Mouse (Mus musculus) lung, postnatal 10 days (tissue): ENCODE results near the gene Zdhhc24.
A peak's percentile ranks its signal among the peaks of the same experiment; 100 is the strongest.
"Not testable (repeated sequence)": the region's sequence is repeated elsewhere in the genome, so short reads cannot be mapped to it uniquely, and the experiment has no call there.

ENCODE experiments used
- DNase-seq: peaks from one replicate; pipeline ENCODE4 v3.0.0; 2021

Gene Zdhhc24

DNA sequence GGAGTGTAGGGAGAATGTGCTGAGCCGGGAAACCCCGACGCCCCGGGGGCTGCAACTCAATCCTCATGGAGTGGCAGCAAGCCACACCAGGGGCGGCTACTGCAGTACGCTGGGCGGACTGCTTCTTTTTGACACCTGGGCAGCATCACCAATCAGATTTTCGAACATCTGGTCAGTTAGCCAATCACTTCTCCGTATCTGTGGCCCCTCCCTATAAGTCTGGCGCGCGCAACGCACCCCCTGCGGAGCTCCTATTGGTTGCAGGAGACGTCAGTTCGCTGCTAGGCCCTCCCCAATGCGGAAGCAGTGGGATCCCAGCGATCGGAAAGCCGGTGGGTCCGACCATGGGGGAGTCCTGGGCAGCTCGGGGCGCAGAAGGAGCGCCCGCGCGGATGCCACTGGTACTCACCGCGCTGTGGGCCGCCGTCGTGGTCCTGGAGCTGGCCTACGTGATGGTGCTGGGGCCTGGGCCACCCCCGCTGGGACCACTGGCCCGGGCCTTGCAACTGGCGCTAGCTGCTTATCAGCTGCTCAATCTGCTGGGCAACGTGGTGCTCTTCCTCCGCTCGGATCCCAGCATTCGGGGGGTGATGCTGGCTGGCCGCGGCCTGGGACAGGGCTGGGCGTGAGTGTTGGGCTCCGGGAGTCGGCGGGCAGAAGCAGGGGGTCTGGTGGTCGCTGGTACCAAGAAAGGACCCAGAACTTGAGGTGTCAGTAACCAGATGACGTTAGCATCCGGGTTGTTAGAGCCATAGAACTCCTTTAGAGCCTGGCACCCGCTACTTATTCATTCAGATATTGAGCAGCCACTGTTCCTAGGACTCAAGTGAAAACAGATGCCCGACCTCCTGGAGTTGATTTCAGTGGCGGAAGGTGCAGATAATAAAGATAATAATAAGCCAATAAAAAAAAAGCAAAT, at the start of gene Zdhhc24:
Gene Zdhhc24, plus strand, starts transcription at position 264 of the 919 bp plus-strand sequence.
- DNase-seq: peak; percentile 97

DNA sequence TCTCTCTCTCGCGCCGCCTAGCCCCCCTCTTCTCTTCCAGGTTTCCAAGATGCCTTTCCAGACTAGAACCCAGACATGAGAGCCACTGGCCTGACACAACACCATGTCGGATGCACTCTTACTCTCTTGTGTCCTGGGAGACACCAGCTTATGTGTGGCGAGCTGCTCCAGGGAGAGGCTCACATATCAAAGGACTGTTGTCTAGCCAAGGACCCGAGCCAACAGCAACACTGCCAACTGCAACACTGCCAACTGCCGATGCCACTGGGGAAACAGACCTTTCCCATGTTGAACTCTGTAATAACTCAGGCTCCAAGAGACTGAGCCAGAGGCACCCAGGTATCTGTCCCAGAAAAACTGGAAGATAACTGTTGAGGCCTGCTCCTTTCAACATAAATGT, 49.3 kb upstream of the Zdhhc24 start:
- no peak for DNase-seq

DNA sequence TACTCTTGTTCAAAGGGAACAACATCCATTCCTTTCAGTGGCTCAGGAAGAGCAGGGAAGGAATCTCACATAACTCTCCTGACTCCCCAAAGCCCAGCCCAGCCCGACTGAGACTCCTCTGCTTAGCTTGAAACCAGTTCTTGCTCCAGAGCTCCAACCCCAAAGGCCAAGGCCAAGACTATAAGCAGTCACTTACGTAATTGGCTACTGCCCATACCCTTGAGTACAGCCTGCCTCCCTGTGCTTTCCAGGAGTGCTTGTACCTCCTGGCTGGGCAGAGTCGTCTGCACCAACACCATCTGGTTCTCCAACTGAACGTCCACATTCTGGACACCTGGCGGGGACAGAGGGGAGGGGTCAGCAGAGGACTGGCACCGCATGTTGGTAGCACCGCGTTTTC, 44.5 kb upstream of the Zdhhc24 start:
- no peak for DNase-seq

DNA sequence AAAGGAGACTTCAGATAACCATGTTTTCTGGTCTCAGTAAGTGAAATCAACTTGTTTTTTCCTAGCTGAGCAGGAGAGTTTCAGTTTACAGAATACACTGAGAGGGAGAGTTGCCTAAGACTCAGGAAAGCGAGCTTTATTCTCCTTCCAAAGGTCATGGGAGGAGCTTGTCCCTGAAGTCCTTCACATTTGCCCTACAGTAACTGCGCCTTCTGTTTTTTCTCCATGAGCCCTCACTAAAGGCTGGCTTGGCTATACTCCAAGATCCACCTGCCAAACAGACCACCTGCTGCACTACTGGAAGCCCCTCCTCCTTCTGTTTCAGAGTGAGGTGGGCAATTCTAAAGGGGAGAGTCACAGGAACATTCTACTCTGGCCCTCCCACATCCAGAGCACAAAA, 42.4 kb upstream of the Zdhhc24 start:
- no peak for DNase-seq

DNA sequence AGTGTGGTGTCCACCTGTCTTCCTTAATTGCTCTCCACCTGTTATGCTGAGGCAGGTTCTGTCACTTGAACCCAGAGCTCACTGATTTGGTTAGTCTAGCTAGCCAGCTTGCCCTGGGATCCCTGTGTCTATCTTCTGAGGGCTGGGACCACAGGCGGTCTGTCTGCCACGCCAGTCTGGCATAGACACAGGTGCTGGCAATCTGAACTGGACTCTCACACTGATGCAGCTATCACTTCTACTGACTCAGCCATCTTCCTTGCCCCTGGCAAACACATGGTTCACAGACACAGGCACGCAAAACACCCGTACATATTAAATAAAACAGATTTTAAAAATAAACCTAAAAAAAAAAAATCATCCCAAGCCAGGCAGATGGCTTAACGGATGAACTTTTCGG, 41.4 kb upstream of the Zdhhc24 start:
- no peak for DNase-seq

DNA sequence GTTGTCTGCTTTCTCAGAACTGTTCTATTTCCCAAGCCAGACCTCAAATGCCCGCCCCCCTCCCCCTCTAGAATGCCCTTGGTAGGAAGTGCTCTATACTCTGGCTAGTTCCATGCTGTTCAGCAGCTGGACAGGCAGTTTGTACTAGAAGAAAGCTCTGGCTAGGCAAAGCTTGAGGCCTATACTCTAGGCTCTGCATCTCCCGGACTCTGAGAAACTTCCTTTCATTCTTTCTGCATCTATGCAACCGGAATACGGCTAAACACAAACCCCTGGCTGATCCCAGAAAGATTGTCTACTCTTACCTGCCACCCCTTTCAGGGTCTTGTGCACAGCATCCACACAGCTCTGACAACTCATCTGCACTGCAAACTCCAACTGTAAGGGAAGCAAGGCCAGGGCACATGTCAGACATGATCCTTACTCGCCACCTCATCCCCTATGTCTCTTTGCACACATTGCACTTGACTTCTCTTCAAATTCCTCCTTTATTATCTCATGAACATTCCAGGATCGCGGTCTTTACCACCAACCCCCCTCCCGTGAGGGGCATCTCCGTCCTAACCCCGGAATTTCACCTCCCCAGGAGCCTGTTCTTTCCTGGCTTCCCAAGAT, 39.8 kb upstream of the Zdhhc24 start:
- no peak for DNase-seq

DNA sequence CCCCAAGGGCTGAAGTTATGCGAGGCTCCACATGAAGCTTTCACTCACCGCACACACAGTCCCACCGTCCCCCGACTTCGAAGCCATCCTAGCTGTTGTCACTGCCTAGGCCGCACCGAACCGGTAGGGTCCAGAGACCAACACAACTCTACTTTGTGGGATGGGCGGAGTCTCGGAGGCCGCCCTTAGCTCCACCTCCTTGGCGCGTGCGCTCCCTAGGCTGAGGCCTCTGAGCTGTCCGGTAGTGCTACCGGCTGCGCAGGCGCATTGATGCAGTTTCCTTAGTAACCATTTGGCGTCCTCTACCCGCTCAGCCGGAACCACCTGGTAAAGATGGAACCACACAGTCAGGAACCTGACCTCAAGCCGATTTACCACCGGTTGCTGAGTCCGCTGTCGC, 39.3 kb upstream of the Zdhhc24 start, which contains the start of the genes Ccs and Ccdc87:
Gene Ccs, minus strand, starts transcription at position 184 of the 400 bp plus-strand sequence.
Gene Ccdc87, plus strand, starts transcription at position 218 of the 400 bp plus-strand sequence.
- peak; percentile 98 for DNase-seq

DNA sequence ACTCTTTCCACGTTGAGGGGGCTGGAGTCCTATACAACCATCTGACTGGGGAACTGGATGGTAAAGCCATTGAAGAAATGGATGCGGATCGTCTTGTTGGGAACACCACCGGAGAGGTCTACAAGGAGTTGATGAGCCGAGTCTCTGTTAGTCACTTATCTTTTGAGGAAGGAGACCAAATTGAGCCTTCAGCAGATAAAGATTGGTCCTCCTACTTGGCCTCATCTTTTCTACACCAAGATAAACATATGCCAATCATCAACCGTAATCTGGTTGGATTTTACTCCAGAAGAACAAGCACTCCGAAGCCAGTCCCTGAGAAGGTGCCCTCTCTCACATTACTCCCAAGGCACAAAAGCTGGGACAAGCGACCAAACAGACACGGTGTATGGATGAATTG, 37.6 kb upstream of the Zdhhc24 start:
- no peak for DNase-seq

DNA sequence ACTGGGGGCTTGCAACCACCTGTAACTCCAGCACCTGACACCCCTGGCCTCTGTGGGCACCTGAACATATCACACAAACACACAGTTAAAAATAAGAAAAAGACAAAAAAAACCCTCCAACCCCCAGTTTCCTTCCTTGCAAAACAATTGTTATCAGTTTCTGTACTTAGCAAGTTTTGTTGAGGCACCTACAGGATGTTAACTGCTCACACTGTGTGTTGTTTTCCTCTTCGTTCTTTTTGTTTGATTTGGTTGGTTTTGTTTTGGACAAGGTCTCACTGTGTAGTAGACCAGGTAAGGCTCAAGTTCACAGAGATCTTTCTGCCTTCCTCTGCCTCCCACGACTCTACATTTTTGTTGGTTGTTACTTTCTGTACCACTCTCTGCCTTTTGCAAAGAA, 35.9 kb upstream of the Zdhhc24 start:
- no peak for DNase-seq

DNA sequence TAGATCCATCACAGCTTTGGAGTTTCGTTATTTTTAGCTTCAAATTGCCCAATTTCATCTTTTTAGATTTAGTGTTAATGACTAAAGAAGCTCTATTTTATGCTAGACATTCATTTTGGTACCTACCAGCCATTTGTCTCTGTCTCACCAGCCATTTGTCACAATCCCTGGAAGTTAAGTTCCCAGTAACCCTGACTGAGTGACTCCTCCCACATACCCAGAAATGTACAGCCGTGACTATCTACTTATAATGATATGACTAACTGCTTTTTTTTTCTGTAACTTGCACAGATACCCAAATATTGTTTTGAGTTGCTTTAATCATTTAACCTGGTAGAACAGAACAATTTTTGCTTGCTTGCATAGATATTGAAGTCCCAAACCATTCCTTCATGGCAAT, 32.6 kb upstream of the Zdhhc24 start:
- no peak for DNase-seq

DNA sequence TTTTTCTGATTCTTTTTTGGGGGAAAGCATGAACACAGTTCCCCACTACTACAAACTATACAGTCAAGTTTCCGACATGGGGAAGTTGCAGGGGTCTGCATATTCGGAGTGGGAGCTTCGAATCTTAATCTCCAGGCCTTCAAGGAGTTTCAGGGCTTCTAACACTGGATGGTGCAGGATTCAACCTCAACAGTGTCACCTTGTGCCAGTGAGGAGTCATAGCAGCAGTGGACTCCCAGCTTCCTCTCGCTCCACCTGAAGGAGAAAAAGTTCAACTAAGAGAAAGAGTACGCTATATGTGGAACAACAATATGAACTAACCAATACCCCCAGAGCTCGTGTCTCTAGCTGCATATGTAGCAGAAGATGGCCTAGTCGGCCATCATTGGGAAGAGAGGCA, 31.0 kb upstream of the Zdhhc24 start:
- peak; percentile 45 for DNase-seq

DNA sequence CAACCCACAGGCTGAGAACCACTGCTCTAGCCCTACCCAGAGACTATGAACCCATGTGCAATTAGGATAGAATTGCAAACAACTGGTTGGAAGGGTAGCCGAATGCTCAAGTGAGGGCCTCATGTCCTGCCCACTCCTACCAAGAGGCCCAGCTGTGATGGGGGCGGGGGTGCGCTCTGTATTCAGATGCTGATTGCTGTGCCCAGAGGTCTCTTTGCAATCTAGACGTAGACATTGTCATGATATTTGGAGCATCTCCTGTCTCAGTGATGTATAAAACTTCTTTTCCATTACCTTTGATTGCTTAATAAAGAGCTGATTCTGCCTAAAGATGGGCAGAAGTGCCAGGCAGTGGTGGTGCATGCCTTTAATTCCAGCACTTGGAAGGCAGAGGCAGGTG, 28.7 kb upstream of the Zdhhc24 start:
- no peak for DNase-seq

DNA sequence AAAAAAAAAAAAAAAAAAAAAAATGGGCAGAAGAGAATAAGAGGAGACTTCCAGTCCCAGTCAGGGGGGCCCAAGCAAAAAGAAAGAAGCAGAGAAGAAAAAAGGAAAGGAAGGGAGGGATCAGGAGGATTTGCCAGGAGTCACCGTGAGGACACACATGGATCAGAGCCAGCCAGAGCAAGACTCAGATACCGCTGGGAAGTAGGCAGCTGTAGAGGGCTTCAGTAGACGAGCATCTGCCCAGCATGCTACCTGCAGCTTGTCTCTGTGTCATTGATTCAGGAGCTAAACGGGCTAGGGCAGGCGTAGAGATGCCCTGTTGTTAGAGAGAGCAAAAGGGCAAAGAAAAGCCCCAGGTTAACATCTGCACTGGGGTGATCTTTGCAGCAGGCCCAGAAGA, 28.2 kb upstream of the Zdhhc24 start:
- no peak for DNase-seq

DNA sequence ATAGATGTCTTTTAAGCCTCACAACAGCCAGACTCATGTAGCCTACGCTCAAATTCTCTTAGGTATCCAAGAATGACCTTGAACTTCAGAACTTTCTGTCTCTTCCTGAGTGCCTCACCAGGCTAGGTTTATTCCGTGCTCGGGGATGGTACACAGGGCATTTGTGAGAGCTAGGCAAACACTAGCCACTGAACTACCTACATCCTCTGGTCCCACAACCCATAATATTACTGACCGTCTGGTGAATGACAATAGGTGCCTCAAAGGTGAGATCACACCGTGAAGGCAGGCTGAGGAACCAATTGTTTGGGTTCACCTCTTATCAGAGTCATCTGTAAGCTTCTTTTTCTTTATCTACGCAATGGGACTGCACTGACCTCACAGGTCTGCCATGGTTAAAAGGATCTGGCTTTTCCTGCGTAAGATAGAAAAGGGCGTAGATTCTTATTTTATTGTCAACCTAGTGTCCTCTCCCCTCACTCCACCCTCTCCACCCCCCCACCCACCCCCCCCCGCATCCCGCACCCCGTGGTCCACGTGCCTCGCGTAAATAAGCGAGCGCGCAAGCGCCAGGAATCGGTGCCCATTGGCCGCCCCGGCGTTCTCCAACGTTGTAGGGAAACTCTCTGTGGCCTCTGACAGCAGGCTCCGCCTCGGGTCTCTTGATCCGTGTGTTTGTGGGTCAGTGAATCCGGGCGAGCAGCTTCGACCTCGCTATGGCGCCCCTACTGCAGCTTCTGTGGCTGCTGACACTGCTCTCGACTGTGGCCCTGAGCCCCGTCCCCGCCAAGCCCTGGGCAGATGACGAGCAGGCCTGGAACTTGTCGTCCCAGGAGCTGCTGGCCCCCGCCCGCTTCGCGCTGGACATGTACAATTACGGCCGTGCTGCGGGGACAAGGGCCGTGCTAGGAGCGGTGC, 23.7 kb upstream of the Zdhhc24 start, which contains the start of gene Ctsf:
Gene Ctsf, plus strand, starts transcription at position 579 of the 918 bp plus-strand sequence.
- peak; percentile 90 for DNase-seq

DNA sequence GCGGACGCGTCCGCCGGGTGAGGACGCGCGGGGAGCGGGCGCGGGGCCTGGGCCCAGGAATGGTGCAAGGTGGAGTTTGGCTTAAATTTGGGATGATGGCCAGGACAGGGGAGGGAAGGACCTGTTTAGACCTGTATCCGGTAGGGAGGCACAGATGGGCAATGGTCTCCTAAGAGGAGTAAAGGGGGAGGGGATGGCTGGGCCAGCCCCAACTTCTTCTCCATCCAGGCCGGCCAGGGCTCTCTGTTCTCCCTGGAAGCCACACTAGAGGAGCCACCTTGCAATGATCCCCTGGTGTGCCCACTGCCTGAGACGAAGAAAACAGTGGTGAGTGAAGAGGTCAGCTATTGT, 23.0 kb upstream of the Zdhhc24 start:
- DNase-seq: no peak

DNA sequence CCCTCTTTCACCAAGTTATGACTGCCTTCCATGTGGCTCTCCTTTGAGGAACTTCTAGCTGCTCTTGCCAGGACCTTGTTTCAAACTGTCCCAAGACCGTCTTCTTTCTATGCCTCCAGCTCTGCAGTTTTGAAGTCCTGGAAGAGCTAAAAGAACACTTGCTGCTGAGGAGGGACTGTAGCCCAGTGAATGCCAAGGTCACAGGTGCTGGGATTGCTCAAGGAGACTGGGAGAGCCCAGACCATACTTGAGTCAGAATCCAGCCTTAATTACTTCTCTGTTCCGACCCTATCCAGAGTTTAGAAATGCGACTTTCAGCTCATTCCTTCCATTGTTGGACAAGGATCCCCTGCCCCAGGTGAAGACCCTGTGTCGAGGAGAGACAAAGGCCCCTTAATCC, 22.5 kb upstream of the Zdhhc24 start:
- DNase-seq: no peak

DNA sequence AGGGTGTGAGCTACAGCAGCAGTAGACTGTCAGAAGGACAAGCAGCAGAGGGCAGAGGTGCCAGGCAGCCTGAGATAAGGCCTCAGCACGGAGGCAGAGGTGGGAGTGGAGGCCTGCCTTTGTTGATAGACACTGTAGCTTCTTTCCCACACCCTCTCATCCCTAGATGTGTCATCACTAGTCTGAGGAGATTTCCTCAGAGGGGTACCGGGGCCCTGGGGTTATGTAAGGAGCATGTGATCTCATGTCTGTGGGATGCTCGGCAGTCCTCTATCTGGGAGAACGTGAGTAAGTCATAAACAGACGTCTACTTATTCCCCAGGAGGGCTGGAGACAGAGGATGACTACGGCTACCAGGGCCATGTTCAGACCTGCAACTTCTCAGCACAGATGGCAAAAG, 19.4 kb upstream of the Zdhhc24 start:
- no peak for DNase-seq

DNA sequence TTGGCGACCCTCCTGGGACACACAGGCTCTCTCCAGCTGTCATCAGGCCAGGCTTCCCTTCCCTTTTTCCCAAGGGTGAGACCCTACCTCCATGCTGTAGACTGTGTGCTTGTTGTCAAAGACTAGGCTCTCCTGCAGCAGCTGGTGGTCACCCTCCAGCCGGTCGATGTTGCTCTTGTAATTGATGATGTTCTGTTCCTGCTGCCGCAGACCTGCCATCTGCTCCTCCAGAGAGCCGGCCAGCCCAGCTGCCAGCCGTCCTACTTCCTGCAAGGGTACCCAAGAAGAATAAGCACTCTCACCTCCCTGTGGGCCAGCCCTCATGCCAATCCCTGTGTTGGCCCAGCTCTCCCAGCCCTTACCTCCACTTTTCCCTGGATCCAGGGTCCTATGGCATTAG, 15.4 kb upstream of the Zdhhc24 start:
- DNase-seq: no peak

DNA sequence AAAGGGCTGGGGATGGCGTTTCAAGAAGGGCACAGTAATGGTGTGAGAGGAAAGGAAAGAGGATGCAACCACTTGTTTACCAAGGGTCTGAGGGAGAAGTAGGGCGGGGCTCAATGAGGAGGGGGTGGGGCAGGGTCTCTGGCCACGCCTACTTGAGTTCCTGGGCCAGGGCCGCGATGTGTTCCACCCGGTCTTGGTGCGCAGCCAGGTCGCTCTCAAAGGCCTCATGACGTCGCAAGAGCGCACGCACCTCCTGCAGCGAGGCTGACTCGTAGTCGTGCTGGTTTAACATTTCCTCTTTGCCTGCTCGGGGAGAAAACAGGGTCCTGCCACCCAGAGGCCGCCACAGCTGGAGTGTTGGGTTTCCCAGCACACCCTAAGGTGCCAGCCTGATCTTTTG, 13.3 kb upstream of the Zdhhc24 start:
- peak; percentile 58 for DNase-seq

DNA sequence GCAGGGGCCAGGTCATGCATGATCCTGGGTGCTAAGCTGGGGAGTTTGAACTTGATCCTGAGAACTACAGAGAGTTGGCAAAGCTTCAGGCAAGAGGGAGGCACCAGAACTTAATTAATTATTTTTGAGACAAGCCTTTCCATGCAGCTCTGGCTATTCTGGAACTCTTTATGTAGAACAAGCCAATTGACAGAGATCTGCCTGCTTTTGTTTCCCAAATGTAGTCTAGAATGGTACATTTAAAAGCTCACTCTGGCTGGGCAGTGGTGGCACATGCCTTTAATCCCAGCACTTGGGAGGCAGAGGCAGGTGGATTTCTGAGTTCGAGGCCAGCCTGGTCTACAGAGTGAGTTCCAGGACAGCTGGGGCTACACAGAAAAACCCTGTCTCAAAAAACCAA, 3.9 kb upstream of the Zdhhc24 start:
- DNase-seq: not testable (repeated sequence)

DNA sequence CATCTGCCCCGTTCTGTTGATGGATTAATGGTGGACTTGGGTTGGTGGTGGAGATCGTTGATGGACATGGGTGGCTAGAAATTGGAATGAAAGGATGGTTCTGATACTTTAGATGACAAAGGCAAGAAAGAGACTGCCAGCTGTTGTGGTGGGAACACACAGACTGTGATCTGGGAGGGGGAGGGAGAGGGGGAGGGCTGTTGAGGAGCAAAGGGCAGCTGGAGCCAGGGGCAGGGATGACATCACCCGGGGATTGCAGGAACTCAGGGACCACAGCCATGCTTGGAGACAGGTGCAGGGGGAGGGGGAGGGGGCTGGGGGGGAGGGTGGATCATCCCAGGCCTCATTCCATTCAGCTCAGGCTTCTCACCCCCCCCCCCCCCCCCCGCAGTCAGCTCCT, 2.2 kb upstream of the Zdhhc24 start:
- no peak for DNase-seq

DNA sequence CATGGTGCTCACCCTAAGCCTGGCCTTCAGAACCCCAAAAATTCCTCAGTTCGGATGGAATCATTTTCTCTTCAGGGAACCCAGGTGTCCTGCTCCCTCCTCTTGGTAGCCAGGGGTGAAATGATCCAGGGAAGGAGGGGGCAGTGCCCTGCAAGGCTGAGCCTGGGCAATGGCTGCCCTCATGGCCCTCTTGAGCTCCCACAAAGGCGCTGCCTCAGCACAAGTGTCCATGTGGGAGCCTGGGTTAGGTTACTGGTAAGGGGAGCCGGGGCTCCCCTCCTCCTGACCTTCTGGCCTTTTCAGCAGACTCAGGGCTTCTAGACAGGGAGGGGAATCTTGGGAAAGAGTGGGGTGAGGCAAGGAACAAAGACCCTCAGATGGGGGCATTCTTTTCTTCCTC, 1.7 kb upstream of the Zdhhc24 start:
- no peak for DNase-seq

DNA sequence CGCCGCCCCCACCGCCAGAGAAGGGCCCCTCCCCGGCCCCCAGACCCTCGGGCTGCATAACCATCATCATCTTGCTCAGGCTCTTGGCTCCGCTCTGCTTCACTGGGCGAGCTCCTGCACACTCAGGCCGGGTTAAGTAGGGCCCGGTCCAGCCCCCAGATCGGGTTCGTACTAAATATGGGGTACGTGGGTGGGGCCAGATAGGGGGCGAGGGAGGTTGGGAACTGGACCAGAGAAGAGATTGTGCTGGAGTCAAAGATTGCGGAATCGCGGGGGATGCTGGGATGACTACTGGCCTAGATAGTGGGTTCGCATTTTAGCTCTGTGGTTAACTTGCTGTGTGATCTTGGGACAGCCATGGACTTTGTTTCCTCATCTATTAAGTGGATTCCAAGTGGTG, 683 bp upstream of the Zdhhc24 start, which contains the start of gene Actn3:
Gene Actn3, minus strand, starts transcription at position 125 of the 400 bp plus-strand sequence.
- DNase-seq: peak; percentile 51
